Mouse (Mus musculus): ENCODE results near the gene Ankrd61.

The Ankrd61 gene

GRCm38 (mm10) chr5:143893396-143893795 is 4.1 kb downstream of the Ankrd61 start:
- DNase-seq (ENCODE audit: low spot score in 2 of 2): no peak

DNA sequence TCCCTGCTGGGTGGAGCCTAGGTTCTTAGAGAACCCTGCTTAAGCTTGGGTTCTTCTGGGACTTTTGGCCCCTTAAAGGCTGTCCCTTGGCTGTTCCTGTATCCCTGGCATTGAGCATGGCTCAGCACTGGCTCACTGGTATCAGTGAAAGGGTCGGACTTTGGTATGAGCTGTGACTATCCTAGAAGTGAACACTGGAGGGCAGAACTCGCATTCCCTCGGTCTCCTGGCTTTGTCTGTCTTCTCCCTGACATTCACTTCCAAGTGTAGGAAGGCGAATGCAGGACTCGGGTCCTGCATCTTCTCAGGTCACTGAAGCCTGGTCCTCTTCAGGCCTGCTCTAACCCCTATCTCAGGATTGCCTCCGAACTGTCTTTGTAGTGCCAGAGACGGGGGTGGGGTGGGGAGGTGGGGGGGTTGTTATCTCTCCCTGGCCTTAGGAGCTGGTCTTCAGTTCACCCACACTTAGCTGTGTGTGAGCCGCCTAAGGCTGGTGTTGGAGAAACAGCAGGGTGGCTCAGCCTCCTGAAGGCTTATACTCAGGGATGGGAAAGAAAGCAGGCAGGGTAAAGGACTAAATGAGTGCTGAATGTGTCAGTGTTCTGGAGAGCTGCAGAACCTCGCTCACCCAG is 5.1 kb downstream of the Ankrd61 start:
- no peak for DNase-seq (ENCODE audit: low spot score in 2 of 2)

DNA sequence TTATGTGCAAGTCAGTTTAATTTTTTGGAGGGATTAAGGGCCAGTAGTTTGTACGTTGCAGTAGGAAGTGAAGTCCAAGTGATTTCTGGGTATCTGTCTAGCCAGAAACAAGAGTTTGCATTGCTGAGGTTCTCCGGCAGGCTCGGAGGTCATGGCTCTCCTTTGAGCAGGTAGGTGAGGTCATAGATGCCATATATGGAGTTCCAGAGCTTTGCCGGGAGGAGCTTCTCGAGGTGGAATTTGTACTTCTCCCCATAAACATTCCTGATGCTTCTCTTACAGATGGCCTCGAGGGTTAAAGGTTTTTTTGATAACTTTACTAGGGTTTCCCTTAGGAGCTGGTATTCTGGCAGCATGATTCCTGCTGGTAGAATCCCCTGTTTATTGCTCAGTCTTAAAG is 6.7 kb downstream of the Ankrd61 start:
- DNase-seq (ENCODE audit: low spot score in 2 of 2): no peak

DNA sequence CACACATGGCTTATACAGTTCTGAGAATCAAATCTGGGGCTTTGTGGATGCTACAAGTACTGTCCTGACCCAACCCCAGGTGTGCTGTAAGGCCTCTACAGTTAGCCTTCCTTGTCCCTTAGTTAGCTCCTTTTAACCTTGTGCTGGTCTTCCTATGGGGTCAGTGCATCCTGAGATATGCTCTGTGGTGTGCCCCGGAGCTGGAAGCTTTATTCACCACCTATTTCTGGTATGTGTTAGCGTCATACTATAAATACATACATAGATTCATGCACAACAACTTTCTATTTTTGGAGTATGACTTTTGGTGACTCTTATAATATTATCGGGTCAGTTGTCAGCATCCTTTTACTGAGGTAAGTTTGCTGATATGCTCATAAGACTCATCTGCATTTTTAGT is 12.2 kb downstream of the Ankrd61 start:
- DNase-seq (ENCODE audit: low spot score in 2 of 2): no peak

GRCm38 (mm10) chr5:143874571-143874970 is 22.9 kb downstream of the Ankrd61 start:
- DNase-seq (ENCODE audit: low spot score in 2 of 2): no peak

- no peak for DNase-seq (ENCODE audit: low spot score in 2 of 2)
These were observed 25.8 kb downstream of the Ankrd61 start for GRCm38 (mm10) chr5:143871547-143872169.
